Mouse (Mus musculus) G1E (cell line): Measurements from ENCODE around the gene Zfp146.

Experiments
- CTCF ChIP-seq: IDR thresholded peaks from 2 replicates; pipeline ENCODE4 v1.5.1; 2012; ENCODE audit warnings: low read depth, low read length, inconsistent platforms, mixed read lengths
- GATA1 ChIP-seq: IDR thresholded peaks from 2 replicates; pipeline ENCODE4 v1.6.1; 2012; ENCODE audit warnings: borderline replicate concordance, low read length, inconsistent platforms, mixed read lengths
- TAL1 ChIP-seq: conservative IDR thresholded peaks from 2 replicates; pipeline ENCODE4 v1.6.1; 2012; ENCODE audit warnings: low read depth, low read length, inconsistent platforms, mixed read lengths

DNA sequence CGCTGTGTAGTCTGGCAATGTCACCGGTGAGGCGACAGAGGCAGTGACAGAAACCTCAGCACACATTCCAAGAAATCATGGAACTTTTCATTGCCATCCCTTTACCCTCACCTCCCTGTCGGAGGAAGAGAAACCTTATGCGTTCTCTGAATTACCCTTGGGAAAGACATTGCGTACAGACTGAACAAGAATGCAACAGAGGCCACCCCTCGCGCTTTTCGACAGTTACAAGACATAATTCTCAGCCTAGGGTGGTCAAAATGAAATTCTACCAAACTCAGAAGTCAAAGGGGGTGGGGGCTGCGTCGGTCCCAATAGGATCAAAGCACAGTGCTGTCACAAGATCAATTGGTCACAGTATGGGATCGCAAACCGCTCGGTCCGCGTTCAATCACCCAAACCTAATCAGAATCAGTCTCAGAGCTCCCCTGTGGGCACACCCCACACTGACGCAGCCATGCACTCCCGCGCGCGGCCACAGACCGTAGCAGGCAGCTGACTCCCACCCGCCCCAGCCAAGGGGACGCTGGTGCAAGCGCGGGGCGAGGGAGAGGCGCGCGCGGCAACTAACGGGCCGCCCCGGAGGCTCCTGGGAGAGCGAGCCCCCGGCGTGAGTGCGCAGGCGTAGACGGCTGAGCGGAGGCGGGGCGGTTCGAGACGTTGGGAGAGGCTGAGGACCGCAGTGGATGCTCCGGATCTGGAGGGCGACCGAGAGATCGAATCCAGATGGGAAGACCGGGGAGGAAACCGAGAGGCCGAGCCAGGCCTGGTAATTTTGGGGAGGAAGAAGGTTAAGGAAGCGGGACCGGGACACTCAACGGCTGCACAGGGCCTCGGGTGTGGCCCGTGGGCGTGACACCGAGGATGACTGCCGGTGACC lies 48.0 kb downstream of the Zfp146 start, which contains the start of gene Zfp382:
- TF ChIP-seq GATA1 (no peak), CTCF (no peak), TAL1 (no peak)
